In genomic region chr11:94423855-94424254, GRCm38 (mm10) we compare ENCODE assay signal across 13 mouse cellular contexts. TPM values are rescaled to one million over a fixed set of nuclear protein-coding genes. Genes with fewer than 3 reads are reported as not detected.
DNase-seq lines count a peak whose midpoint lies in the region; ATAC-seq lines count a peak whose summit lies in the region.
"Had no signal": no experiment of that assay in that cellular context is flagged by ENCODE, and none has a peak within 500 bp of the region (broad histone marks: within the 10 kb centered on the region; RNA-seq: fewer than 3 reads in every experiment).

No protein-coding gene starts in this region.

- DNase-seq in hindbrain, embryonic 10.5 days (ENCODE audit: low spot score) = no peak
- no peak for DNase-seq in hindbrain, embryonic 11.5 days (ENCODE audit: low spot score)
- DNase-seq in thymus, postnatal 14 days = peak; percentile 35
- DNase-seq in thymus, postnatal 36 days = no peak
- no peak for DNase-seq in embryonic facial prominence, embryonic 14.5 days (ENCODE audit: low spot score)
- no peak for DNase-seq in embryo, embryonic 9.5 days (ENCODE audit: extremely low spot score)
- DNase-seq: heart, adult 11 months; liver had no signal

- no peak overlapping the region for H3K9ac ChIP-seq in hindbrain, embryonic 11.5 days (ENCODE audit: low read depth, low read length)
- no peak overlapping the region for H3K9ac ChIP-seq in embryonic facial prominence, embryonic 14.5 days (ENCODE audit: low read depth, low read length)
- H3K9ac ChIP-seq: midbrain, embryonic 12.5 days had no signal

- peaks cover 15% of the 10 kb centered on the region; the same call in 1 of the 2 replicates for H3K27me3 ChIP-seq in hindbrain, embryonic 10.5 days (ENCODE audit: insufficient read depth, poor library complexity, severe bottlenecking)
- no peaks in the 10 kb centered on the region for H3K27me3 ChIP-seq in hindbrain, embryonic 11.5 days (ENCODE audit: control insufficient read depth, insufficient read depth, low read length)
- no peaks in the 10 kb centered on the region for H3K27me3 ChIP-seq in embryonic facial prominence, embryonic 14.5 days (replicated peaks; ENCODE audit: control insufficient read depth, insufficient read depth, low read length)
- H3K27me3 ChIP-seq: midbrain, embryonic 12.5 days had no signal

- no peak overlapping the region for H3K4me2 ChIP-seq in hindbrain, embryonic 11.5 days (replicated peaks; ENCODE audit: low read depth, low read length)
- H3K4me2 ChIP-seq in embryonic facial prominence, embryonic 14.5 days (ENCODE audit: low read depth, low read length) = no peak overlapping the region
- H3K4me2 ChIP-seq: midbrain, embryonic 12.5 days had no signal

- peaks cover 79% of the 10 kb centered on the region for H3K4me1 ChIP-seq in hindbrain, embryonic 10.5 days (replicated peaks)
- peaks cover 4% of the 10 kb centered on the region for H3K4me1 ChIP-seq in hindbrain, embryonic 11.5 days (replicated peaks; ENCODE audit: control insufficient read depth, insufficient read depth, low read length)
- H3K4me1 ChIP-seq in embryonic facial prominence, embryonic 14.5 days (ENCODE audit: control insufficient read depth, insufficient read depth, low read length) = peaks cover 27% of the 10 kb centered on the region

- 62% methylated on average over 5 of the region's 5 CpGs for WGBS in hindbrain, embryonic 10.5 days
- WGBS in hindbrain, embryonic 11.5 days = 53% methylated on average over 5 of the region's 5 CpGs
- 50% methylated on average over 5 of the region's 5 CpGs for WGBS in embryonic facial prominence, embryonic 14.5 days

- no peak overlapping the region for H3K4me3 ChIP-seq in hindbrain, embryonic 10.5 days
- no peak overlapping the region for H3K4me3 ChIP-seq in hindbrain, embryonic 11.5 days (ENCODE audit: low read depth, low read length)
- no peak overlapping the region for H3K4me3 ChIP-seq in embryonic facial prominence, embryonic 14.5 days (ENCODE audit: low read depth, low read length)
- H3K4me3 ChIP-seq: midbrain, embryonic 12.5 days had no signal

- H3K36me3 ChIP-seq in hindbrain, embryonic 10.5 days = peaks cover 55% of the 10 kb centered on the region
- H3K36me3 ChIP-seq in hindbrain, embryonic 11.5 days (ENCODE audit: control insufficient read depth, insufficient read depth, low read length) = no peaks in the 10 kb centered on the region
- peaks cover 66% of the 10 kb centered on the region for H3K36me3 ChIP-seq in embryonic facial prominence, embryonic 14.5 days (ENCODE audit: control insufficient read depth, insufficient read depth, low read length)

- no peaks in the 10 kb centered on the region for H3K9me3 ChIP-seq in hindbrain, embryonic 10.5 days
- no peaks in the 10 kb centered on the region for H3K9me3 ChIP-seq in hindbrain, embryonic 11.5 days (ENCODE audit: control insufficient read depth, low read length)
- H3K9me3 ChIP-seq in embryonic facial prominence, embryonic 14.5 days (ENCODE audit: control insufficient read depth, low read length) = no peaks in the 10 kb centered on the region
- H3K9me3 ChIP-seq: midbrain, embryonic 12.5 days had no signal

- ATAC-seq in hindbrain, embryonic 11.5 days (ENCODE audit: low FRiP score) = no peak
- 0 out of 2 replicates have a peak, but pooled peaks have one; percentile 9 for ATAC-seq in embryonic facial prominence, embryonic 14.5 days (ENCODE audit: low read depth)
- no peak for ATAC-seq in granulocyte monocyte progenitor cell, adult 5-6 weeks (replicated peaks; ENCODE audit: poor library complexity, severe bottlenecking)
- ATAC-seq: activated CD4-positive, CD25-positive, alpha-beta regulatory T cell, adult 4 months had no signal

- H3K27ac ChIP-seq in hindbrain, embryonic 10.5 days = peak overlapping the region; percentile 50; the same call in 1 of the 2 replicates
- no peak overlapping the region for H3K27ac ChIP-seq in hindbrain, embryonic 11.5 days (ENCODE audit: low read depth, low read length)
- H3K27ac ChIP-seq in embryonic facial prominence, embryonic 14.5 days (replicated peaks; ENCODE audit: low read depth, low read length) = no peak overlapping the region
- H3K27ac ChIP-seq: kidney, postnatal 0 days had no signal

RNA-seq across cellular contexts. Expression of gene Abcc3, which starts 31.1 kb away (rescaled TPM):
- 0.46 and 0.48 TPM in 2 replicates for polyA plus RNA-seq in hindbrain, embryonic 10.5 days (2016; fragmentation: Nextera tagmentation; extraction: Ambion mirVana)
- 0.57 and 0.94 TPM in 2 replicates for polyA plus RNA-seq in hindbrain, embryonic 11.5 days (2014; fragmentation: Nextera tagmentation; extraction: Ambion mirVana)
- 1.3 and 2.2 TPM in 2 replicates for polyA plus RNA-seq in embryonic facial prominence, embryonic 14.5 days (2014; fragmentation: Nextera tagmentation; extraction: Ambion mirVana)
- 0.34 and 2.0 TPM in 2 replicates for total RNA-seq in granulocyte monocyte progenitor cell, adult 5-6 weeks (2014; fragmentation: Nextera tagmentation)
- total RNA-seq in granulocyte monocyte progenitor cell, adult 5-6 weeks (2017) = 0.05 and 0.30 TPM in 2 replicates

RNA-seq across cellular contexts. Expression of gene Cacna1g, which starts 50.1 kb away (rescaled TPM):
- 5.3 and 7.7 TPM in 2 replicates for polyA plus RNA-seq in hindbrain, embryonic 10.5 days (2016; fragmentation: Nextera tagmentation; extraction: Ambion mirVana)
- polyA plus RNA-seq in hindbrain, embryonic 11.5 days (2014; fragmentation: Nextera tagmentation; extraction: Ambion mirVana) = 10.9 and 19.3 TPM in 2 replicates
- polyA plus RNA-seq in embryonic facial prominence, embryonic 14.5 days (2014; fragmentation: Nextera tagmentation; extraction: Ambion mirVana) = 30.0 and 30.5 TPM in 2 replicates
- not detected in 2 replicates for total RNA-seq in granulocyte monocyte progenitor cell, adult 5-6 weeks (2014; fragmentation: Nextera tagmentation)
- total RNA-seq in granulocyte monocyte progenitor cell, adult 5-6 weeks (2017) = not detected in 2 replicates
- total RNA-seq: neutrophil, adult 5-6 weeks had no signal
- polyA plus RNA-seq: activated CD4-positive, CD25-positive, alpha-beta regulatory T cell, adult 4 months had no signal
